Mouse (Mus musculus): ENCODE results near the gene Nrf1. TPM values are rescaled to one million over a fixed set of nuclear protein-coding genes. Genes with fewer than 3 reads are reported as not detected.

Nrf1 gene
- polyA plus RNA-seq, 1 experiment from 2014 or later: 64.3 TPM

DNA sequence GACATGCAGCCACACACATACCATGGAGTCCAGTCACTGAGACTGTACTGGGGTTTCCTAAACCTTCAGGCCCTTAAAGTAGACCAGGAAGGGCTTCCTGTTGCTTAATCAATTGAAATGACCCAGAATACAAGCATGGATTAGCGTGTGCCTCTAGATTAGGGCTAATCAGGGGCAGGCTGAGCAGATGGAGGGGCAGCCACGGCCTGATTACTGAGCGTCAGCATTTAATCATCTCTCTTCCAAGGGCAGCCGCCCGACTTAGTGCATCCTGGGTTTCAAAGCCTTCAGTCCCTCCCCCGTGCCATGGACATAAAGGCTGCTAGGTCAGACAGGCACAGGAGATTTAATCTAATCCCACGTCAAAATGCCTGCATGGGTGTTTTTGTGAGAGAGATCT lies 99.3 kb downstream of the Nrf1 start:
- DNase-seq (ENCODE audit: low spot score): no peak

DNA sequence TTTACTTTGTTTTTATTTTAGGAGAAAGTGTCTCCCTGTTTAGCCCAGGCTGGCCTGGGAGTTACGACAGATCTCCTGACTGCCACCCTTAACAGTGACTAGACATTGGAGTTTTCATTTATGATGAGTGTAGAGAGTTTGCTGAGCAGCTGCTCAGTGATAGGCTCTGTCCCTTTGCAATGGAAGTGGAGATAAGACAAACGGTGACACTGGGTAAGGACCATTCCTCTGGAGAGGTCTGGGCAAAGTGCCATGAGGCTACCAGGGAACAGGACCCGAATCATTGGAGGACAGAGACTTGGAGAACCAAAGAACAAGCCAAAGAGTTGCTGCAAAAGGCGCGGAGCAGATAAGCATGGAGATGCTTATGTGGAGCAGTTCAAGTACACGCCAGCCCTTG lies 100.0 kb downstream of the Nrf1 start:
- no peak for DNase-seq (ENCODE audit: low spot score)

- no peak for DNase-seq (ENCODE audit: low spot score)
Observed at GRCm38 (mm10) chr6:30150471-30150870, 102.7 kb downstream of the Nrf1 start.

GRCm38 (mm10) chr6:30152163-30152562 lies 104.4 kb downstream of the Nrf1 start:
- DNase-seq (ENCODE audit: low spot score): no peak

- DNase-seq (ENCODE audit: low spot score): no peak
Observed at GRCm38 (mm10) chr6:30152649-30153048, 104.9 kb downstream of the Nrf1 start.

DNA sequence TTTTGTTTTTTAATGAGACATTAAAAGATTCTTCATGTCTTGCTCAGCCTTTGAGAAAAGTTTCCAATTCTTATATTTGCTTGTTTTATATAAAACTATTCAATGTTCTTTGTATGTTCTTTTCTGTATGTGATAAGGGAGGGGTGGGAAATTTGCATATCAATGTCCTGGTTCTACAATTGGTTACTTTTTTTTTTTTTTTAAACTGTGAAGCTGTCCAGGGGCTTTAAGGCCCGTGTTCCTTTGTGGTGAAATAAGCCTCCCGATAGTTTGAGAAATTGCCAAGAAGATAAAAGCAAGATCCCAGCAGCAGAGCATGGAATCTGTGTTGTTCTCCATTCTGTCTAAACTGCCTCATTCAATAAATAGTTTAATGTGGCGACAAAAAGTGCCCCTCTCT lies 105.3 kb downstream of the Nrf1 start:
- no peak for DNase-seq (ENCODE audit: low spot score)

DNA sequence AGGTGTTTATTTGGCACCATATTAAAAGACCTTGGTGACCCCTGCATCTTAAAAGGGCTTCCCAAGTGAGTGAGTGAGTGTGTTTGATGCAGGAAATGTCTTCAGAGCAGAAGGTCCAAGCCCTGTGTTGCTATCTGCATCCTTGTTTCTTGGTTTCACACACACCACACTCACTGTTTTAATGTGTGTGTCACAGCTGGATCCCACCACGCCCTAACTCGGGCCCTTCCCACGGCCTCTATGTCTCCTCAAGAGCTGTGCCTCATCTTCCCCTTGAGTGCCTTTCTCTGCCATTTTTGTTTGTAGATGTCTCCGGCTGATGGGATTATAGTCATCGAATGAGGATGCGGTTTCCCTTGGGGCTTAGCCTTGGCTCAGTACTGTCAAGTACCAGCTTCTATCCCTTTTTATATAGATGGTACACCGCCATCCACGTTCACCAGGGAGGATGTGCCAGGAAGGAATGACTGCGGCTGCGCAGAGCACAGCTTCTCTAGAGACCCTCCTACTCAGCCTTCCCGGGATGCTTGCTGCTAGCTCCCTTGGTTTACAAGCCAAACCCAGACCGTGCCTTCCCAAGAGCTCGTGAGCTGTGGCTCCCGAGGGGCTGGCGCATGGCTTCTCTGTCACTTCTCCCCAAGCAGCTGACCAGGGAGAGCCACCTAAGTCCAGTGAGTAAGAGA lies 106.1 kb downstream of the Nrf1 start:
- no peak for DNase-seq (ENCODE audit: low spot score)

GRCm38 (mm10) chr6:30159516-30160045 lies 111.8 kb downstream of the Nrf1 start:
- DNase-seq (ENCODE audit: low spot score): no peak

DNA sequence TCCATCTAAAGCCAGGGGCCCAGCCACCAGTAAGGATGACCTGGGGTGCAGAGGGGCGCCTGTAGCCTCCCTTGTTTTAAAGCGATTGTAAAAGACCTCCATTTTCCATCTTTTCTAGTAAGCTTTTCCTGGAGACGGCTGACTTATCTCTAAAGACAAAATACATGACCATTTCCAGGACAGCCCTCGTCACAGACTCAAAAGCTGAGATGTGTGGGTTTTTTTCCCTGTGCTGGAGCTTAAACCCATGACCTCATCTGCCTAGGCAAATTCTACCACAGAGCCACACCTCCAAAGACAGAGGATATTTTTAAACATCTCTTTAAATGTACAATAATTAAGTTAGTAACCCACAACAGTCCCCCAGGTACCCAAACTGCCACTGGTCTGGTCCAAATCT lies 112.6 kb downstream of the Nrf1 start:
- DNase-seq (ENCODE audit: low spot score): no peak

- no peak for DNase-seq (ENCODE audit: low spot score)
Observed at GRCm38 (mm10) chr6:30161618-30162017, 113.8 kb downstream of the Nrf1 start.

GRCm38 (mm10) chr6:30162091-30162490 lies 114.3 kb downstream of the Nrf1 start:
- DNase-seq (ENCODE audit: low spot score): no peak

DNA sequence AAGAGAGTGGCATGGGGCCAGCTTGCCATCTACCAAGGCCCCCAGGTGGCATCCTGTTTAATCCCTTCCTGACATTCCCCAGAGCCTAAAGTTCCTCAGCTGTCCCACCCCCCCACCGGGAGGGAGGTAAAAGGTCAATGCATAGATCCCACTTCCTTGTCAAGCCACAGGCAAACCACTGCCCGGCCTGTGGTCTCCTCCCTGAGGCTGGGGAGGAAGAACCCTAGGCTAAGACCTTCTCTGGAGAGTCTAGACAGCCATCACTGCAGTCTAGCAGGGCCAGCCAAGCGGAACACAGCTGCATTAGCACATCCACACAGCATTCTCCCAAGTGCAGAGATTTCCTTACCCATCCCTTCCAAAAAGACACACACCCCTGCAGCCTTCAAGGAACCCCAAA lies 118.6 kb downstream of the Nrf1 start:
- DNase-seq (ENCODE audit: low spot score): no peak

GRCm38 (mm10) chr6:30167192-30167591 lies 119.4 kb downstream of the Nrf1 start:
- no peak for DNase-seq (ENCODE audit: low spot score)

GRCm38 (mm10) chr6:30168275-30168674 lies 120.5 kb downstream of the Nrf1 start:
- no peak for DNase-seq (ENCODE audit: low spot score)

- DNase-seq (ENCODE audit: low spot score): no peak
Observed at GRCm38 (mm10) chr6:30169148-30169547, 121.4 kb downstream of the Nrf1 start.

DNA sequence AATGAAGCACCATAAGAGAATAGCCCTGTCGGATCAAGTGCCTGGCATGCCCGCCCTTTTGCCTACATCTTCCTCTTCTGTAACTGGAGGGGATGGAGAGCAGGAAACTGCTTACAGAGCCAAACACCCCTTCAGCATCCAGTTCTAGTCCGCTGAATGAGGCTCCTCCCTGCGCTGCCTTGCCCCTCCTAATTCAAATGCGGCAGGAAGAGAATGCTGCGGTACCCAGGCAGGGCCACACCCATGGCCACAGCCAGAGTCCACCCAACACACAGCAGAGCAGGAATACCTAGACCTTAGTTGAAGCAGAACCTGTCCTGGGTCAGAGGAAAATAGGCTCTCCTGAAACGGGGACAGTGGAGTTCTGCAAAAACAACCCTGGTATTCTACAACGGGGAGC lies 123.4 kb downstream of the Nrf1 start:
- no peak for DNase-seq (ENCODE audit: low spot score)

GRCm38 (mm10) chr6:30171967-30172366 lies 124.2 kb downstream of the Nrf1 start:
- DNase-seq (ENCODE audit: low spot score): no peak

- DNase-seq (ENCODE audit: low spot score): no peak
Observed at GRCm38 (mm10) chr6:30172441-30172819, 124.6 kb downstream of the Nrf1 start.

DNA sequence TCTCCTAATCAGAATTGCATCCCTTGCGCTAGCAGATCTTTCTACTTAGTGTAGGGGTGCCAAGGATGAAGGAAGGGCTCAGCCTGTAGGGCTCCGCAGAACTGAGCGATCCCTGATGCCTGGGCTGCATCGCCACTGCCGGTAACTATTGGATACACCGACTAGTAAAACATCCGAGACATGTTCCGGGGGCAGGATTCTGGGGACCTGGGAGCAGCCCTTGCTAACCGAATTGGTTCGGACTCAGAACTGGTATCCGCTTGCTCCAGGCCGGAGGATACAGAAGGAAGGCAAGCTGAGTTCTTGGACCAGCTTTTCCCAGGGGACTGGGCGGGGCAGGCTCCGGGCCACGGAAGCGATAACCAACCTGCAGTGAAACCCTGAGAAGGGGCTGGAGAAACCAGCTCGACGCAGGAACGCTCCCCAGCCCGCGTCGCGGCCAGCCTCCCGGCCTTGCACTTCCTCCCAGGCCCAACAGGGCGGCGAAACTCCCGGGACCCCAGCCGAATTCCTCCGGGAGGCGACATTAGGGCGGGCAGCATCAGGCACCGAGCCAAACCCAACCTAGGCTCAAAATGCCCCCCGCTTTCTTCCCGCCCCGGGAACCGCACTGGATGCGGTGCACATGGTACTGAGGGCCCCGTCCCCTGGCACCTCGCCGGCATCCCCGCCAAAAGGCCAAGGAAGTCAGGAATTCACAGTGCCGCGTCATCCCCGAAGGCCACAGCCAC lies 125.2 kb downstream of the Nrf1 start:
- no peak for DNase-seq (ENCODE audit: low spot score)

GRCm38 (mm10) chr6:30173551-30174460 lies 126.0 kb downstream of the Nrf1 start:
- peak; percentile 73 for DNase-seq (ENCODE audit: low spot score)

DNA sequence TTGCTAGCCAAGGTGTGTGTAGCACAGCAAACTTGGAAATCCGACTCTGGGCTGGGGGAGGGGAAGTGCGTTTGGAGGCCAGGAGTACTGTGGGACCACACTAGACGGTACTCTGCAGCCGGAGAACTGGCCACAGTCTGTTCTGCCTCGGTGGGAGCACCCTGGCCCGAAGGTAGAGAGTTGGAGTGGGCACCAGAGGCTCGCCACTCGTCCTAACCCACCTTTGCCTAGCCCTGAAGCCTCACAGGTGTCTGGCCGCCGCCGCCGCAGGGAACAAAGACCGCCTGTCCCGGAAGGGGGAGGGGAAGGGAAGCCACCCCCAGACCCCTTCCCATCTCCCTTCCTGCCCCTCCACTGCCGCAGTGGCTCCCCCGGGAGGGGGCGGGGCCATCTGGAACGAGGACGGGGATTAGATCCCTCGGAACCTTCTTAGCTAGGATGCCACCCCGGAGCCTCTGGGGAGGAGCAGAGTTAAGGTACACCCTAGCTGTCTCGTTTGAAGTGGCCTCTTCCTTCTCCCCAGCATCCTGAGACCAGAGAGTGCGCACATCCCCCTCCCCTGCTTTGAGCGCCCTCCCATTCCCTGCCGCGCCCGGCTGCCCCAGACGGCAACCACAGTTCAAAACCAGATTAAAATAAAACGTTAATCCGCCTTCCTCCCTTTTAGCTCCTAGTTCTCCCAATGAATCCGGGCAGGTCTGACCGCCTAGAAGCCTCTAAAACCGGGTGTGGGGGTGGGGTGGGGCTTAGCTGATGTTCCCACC lies 126.9 kb downstream of the Nrf1 start:
- DNase-seq (ENCODE audit: low spot score): no peak
